Mouse (Mus musculus) retina, embryonic 14.5 days (tissue): ENCODE measurements around the gene Ago1.

Experiments
- DNase-seq: peaks from one replicate; pipeline ENCODE4 v3.0.0-alpha.2; 2015; ENCODE audit warnings: low spot score

The Ago1 gene

DNA sequence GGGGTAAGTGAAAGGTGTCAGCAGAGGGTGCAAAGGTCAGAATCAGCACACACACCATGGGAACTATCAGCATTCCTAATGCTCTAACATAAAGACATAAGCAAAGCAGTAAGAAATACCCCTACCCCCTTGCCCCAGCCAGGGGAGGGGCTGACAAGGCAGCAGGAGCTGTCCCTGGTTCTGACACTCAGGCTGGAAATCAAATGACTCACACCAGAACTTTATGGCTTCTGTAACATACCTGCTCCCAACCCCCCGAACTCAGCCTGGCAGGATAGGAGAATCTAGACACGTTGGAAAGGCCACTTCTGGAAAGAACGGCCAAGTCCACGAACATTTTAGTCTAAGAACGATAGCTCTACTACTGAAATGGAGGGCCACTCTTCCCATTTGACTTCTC is 4.6 kb upstream of the Ago1 start:
- no peak for DNase-seq

DNA sequence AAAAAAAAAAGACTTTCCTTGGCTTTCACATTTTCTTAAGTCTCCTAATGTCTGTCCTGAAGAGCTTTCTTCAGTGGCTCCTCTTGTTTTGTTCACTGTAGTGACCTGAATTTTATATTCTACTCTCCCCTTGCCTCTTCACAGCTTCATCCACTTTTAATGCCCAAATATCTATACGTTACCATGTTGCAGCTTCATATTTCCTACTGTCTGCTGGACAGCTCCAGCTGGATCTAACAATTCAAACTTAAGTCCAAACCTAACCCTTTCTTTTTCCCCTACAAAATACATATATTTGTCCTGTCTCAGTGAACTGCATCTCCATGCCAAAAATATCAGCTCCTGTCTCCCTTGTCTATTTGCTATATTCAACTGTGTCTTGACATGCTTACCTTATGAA is 951 bp upstream of the Ago1 start:
- no peak for DNase-seq

DNA sequence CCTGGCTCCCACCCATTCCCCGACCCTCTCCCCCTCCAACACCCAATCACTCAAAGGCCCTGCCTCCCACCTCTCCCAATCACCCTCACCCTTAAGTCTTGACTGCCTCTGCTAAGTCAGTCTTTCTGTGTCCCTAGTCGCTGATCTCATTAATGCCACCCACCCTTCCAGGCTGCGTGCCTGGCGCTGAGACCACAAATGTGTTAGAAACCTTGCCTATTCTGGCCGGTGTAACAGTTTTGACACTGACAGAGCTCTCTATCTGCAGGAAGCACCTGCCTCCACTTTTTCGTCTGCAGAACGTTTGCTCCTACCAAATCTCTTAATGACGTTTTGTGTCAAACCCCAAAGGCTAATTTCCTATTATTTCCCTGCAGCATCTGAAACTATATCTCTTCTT is 542 bp upstream of the Ago1 start:
- DNase-seq: no peak

- DNase-seq: peak; percentile 88
These were observed 580 bp downstream of the Ago1 start for GRCm38 (mm10) chr4:126467721-126468284.

GRCm38 (mm10) chr4:126466251-126466750 is 2.1 kb downstream of the Ago1 start:
- no peak for DNase-seq

DNA sequence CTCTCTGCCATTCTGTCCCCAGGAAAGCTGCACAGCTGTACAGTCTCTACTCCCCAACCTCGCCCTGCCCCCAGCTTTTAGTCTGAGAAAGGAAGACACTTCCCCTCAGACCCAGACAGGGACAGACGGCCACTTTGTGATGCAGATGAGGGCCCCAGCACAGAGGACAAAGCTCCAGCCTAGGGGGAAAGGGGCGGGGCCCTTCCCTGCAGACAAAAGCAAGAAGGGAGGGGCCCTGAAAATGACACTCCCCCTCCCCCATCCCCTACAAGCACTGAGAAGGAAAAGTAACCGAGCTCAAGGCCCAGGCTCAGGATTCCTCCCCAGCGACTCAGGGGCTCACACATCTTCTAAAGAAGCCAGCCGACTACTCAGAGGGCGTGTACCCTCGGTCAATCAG is 2.5 kb downstream of the Ago1 start:
- DNase-seq: peak; percentile 93

- peak; percentile 34 for DNase-seq
These were observed 3.5 kb downstream of the Ago1 start for GRCm38 (mm10) chr4:126464892-126465235.

DNA sequence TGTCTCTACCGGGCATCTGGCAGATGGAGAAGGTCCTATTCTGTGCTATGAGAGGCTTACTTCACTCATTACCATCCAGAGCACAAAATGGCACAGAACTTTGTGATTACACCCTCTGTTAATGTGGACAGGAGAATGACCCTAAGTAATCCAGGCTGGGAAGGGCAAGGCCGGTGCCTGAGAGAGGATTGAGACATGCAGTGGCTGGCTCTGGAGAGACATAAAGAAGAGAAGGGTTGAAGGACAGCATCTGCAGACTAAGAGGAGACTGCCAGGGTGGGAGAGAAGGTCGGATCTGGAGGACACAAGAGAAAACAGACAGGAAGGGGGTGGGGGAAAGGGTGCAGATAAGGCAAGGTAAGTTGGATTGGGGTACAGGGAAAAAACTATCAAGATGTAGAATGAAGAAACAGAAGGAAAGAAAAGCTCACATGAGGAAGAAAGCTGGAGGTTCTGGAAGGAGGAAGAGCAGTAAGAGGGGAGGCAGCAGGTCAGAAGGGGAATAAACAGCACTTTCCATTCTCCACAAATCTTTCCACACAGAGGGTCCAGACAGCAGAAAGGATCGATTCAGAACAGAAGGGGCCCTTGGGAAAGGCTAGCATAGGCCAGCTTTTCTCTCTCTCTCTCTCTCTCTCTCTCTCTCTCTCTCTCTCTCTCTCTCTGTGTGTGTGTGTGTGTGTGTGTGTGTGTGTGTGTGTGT is 4.0 kb downstream of the Ago1 start:
- peak; percentile 45 for DNase-seq

DNA sequence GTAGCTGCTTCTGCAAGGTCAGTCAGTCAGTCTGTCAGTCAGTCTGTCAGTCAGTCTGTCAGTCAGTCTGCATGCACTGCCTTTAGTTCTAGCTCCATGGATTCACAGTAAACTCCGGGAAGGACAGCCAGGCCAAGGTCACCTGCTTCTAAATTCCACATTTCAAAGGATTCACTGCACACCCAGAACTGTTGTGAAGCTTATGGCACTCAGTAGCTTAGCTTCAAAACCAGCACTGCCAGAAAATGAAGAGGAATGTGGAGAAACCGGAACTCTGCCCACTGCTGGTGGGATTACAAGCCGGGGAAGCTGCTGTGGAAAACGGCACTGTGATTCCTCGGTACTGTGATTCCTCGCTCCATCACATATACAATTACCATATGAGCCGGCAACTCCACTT is 12.9 kb downstream of the Ago1 start:
- no peak for DNase-seq

DNA sequence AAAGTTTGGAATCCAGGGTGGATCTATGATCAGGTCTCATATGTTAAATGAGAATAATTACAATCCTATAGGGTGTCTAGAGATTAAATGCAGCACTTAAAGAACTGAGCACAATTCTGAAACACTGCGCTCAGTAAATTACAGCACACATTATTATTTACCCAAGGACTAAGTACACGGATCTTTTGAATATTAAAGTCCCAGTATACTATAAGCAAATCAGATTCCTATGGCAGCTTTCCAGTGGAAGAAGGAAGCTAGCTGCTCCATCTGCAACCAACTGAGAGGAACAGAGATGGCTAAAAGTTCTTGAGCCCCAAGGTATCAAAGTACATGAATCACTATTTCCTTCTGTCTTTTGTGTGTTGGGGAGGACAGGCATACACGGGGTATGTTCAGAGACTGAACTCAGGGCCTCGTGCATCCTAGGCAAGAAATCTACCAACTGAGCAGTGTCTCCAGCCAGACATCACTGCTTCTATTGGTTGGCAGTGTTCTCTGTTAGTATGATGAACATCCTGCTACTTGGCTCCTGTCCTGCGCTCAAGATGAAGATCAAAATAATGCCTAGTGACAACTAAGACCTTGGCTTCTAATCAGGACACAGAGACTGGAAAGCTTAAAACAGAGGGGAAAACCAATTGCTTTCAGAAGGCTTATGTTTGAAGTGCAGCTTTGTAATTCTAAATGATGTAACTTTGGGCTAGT is 13.7 kb downstream of the Ago1 start:
- DNase-seq: no peak

- DNase-seq: no peak
These were observed 18.1 kb downstream of the Ago1 start for GRCm38 (mm10) chr4:126450268-126450667.

DNA sequence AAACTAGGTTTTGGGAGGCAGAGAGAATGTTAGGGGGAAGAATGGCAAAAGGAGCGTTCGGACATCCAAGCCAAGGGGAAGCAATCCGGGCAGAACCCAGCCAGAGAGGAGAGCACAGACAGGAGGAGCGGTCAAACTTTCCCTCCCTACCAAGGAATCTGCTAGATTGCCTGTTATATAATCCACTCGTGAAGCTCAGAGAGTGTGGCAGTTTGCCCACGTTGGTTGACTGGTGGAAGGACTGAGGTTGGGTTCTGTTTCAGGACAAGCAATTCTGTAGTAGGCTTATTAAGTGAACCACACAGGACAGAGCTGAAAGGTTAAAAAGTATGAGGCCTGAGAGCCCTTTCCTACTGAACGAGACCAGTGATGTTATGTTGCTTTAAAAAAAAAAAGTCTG is 21.3 kb downstream of the Ago1 start:
- no peak for DNase-seq

- DNase-seq: no peak
These were observed 23.9 kb downstream of the Ago1 start for GRCm38 (mm10) chr4:126444528-126444927.

- no peak for DNase-seq
These were observed 30.1 kb downstream of the Ago1 start for GRCm38 (mm10) chr4:126438261-126438660.

GRCm38 (mm10) chr4:126436268-126436667 is 32.1 kb downstream of the Ago1 start:
- DNase-seq: no peak

DNA sequence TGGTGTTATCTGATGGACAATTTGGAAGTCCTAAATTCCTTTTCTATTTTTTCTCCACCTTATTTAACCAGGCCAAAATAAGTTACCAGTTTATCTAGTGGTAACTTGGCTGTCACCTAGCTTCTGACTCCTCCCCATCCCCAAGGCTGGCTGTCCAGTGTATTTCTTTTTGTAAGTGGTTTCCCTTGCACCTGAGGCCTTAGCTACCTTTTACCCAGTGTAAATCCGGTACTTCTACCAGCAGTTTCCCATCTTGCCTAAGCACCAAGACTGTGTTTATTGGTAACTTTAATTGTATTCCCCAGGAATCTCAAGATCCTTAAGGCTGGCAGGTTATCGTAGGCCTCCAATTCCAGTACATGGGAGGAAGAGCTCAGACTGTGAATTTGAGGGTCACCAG is 34.3 kb downstream of the Ago1 start:
- DNase-seq: no peak

DNA sequence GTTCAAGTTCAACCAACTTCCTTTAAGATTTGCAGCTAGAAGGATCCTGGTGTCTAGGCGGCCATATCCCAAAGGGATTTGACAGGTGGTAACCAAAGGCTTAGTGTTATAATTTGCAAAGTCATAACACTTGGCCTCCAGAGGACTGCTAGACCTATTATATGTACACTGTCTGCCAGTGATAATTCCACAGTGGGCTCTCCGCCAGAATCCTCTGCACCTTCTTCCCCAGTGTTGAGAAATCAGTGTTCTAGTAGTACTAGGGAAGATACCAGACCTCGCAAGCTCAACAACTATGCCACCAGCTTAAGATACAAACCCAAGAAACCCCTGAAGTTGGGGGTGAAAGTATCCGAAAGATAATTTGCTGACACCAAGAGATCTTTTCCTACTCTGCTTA is 35.2 kb downstream of the Ago1 start:
- DNase-seq: no peak

DNA sequence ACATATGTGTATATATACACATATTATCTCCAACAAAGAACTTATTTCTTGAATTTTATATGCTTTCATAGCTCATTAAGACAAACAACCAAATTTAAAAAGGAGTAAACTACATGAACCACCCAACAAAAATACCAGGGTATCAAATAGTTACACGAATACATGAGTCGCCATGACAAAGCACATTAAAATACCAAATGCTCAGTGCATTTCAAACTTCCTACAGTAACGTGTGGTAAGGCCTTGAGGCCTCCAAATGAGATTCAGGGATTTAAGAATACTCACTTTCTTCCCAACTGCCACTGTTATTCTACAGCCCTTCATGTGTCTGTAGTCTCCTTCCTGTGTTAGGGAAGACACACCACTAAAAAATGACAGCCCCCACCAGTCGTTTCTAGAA is 36.6 kb downstream of the Ago1 start:
- no peak for DNase-seq

DNA sequence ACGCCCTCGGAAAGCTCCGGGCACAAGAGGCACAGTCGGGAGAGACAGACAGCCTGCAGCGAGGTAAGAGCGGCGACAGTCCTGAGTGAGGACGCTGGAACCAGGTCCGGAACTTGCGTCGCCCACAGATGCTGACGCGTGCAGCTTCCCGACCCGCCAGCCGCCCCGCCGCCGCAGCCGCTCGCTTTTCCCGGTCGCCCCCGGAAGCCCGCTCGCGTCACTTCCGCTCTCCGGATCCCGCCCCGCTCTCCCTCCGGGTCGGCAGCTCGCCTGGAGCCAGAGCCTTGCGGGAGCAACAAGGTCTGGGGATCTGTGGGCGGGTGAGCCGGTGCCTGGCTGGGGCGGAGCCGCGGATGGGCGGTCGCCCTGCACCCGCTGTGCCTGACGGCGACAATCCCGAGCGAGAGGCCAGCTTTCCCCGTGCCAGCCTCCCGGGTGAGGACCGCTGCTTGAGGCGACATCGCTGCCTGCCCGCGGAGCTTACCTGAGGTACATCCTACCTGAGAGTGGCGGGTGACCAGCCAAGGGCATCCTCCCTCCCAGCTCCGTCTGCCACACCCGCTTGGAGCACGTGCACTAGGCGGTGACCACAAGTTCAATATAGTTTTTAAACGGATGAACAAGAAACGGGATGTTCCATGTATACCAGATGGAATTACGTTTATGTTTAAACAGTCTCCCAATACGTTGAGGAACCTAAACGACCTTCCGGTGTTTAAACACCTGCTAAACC is 38.9 kb downstream of the Ago1 start, which contains the start of gene Ago3:
TSS of gene Ago3 (minus strand) at position 210 of the 733 bp plus-strand sequence.
- DNase-seq: peak; percentile 89

GRCm38 (mm10) chr4:126428682-126429346 is 39.6 kb downstream of the Ago1 start:
- DNase-seq: no peak

GRCm38 (mm10) chr4:126423866-126424265 is 44.5 kb downstream of the Ago1 start:
- no peak for DNase-seq

DNA sequence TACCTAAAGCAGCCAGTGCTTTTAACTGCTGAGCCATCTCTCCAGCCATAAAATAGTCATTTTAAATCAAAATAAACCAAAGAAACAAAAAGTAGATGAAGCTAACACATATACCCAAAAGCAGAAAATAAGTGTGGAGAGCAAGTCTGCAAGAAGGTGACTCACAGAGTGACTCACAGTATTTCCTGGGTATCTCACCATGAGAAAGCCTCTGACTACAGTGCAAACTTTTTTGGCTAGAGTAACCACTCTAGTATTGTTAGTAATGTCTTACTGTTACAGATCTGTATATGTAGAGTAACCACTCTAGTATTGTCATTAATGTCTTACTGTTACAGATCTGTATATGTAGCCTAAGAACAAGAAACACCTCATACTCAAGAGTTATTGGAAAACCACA is 52.7 kb downstream of the Ago1 start:
- no peak for DNase-seq
